Mouse (Mus musculus): Measurements from ENCODE around the gene Ephb4.

DNA sequence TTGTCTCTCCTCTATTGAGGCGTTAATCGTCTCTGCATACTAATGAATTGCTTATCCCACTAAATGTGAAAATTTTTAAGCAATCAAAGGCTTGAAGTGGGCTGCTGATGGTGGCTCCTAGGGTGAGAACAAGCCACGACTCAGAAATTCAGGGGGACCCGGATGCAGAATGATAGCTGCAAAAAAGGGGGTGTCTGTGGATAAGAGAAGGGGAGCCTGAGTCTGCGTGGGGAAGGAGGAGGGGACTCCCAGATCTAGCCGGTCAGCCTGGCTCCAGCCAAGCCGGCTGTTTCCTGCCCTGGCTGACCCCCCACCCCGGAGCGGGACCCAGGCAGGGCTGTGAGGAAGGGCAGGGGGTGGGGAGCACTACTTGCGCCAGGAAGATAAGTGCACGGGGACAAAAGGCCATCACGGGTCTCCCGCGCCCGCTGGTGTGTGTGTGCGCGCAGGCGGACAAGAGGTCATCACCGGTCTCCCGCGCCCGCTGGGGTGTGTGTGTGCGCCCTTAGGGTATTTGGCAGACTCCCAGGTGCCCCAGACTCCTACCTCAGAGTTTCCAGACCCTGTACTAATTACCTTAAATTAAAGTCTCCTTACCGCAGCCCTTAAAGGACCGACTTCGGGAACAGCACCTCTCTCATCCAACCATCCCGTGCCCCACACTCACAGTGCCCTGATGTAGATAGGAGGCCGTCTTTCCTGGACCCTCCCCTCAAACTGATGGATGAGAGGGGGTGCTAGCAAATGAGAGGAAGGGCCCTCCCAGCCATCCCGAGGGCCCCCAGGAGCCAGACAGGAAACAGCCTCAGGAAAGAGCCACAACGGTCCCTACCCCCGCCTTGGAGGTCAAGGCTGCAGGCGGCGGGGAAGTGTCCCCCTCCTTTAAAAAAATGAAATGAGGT, 1.2 kb upstream of the Ephb4 start:
- no peak for TF ChIP-seq GATA1 (IDR thresholded peaks at IDR 0.05; ENCODE audit: low read length)
- TF ChIP-seq TAL1 (IDR thresholded peaks at IDR 0.05; ENCODE audit: low read length) = no peak
